Mouse (Mus musculus): Measurements from ENCODE around the gene Tsen54.
"Not testable (repeated sequence)": the region's sequence is repeated elsewhere in the genome, so short reads cannot be mapped to it uniquely, and the experiment has no call there.

Gene Tsen54

GRCm38 (mm10) chr11:115829036-115829435, 14.5 kb downstream of the Tsen54 start:
- DNase-seq (ENCODE audit: low read depth, low spot score): no peak

- no peak for DNase-seq (ENCODE audit: low read depth, low spot score)
Measured at GRCm38 (mm10) chr11:115830550-115831325, 16.2 kb downstream of the Tsen54 start.

- no peak for DNase-seq (ENCODE audit: low read depth, low spot score)
Measured at GRCm38 (mm10) chr11:115831518-115831917, 17.0 kb downstream of the Tsen54 start.

GRCm38 (mm10) chr11:115832064-115832463, 17.5 kb downstream of the Tsen54 start:
- DNase-seq (ENCODE audit: low read depth, low spot score): no peak

GRCm38 (mm10) chr11:115832523-115832922, 18.0 kb downstream of the Tsen54 start:
- no peak for DNase-seq (ENCODE audit: low read depth, low spot score)

- no peak for DNase-seq (ENCODE audit: low read depth, low spot score)
Measured at GRCm38 (mm10) chr11:115833021-115833513, 18.5 kb downstream of the Tsen54 start.

DNA sequence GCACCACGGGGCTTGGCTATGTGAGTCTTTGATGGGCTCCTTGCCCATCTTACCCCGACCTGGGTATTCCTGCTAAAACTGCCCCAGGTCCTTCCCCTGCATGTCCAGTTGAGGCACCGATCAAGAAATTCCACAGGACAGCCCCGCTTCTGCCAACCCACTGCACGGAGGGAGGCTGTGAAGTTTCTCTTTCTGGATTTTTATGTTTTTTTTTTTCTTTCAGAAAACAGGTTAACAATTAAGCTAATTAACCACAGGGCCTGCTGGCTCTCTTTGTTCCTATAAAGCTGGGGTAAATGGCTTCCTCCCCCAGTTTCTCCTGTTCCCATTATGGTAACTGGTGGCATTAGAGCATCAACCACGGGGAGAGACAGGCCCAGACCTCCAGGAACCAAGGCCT, 19.5 kb downstream of the Tsen54 start:
- DNase-seq (ENCODE audit: low read depth, low spot score): no peak

GRCm38 (mm10) chr11:115836656-115837395, 22.3 kb downstream of the Tsen54 start:
- no peak for DNase-seq (ENCODE audit: low read depth, low spot score)

DNA sequence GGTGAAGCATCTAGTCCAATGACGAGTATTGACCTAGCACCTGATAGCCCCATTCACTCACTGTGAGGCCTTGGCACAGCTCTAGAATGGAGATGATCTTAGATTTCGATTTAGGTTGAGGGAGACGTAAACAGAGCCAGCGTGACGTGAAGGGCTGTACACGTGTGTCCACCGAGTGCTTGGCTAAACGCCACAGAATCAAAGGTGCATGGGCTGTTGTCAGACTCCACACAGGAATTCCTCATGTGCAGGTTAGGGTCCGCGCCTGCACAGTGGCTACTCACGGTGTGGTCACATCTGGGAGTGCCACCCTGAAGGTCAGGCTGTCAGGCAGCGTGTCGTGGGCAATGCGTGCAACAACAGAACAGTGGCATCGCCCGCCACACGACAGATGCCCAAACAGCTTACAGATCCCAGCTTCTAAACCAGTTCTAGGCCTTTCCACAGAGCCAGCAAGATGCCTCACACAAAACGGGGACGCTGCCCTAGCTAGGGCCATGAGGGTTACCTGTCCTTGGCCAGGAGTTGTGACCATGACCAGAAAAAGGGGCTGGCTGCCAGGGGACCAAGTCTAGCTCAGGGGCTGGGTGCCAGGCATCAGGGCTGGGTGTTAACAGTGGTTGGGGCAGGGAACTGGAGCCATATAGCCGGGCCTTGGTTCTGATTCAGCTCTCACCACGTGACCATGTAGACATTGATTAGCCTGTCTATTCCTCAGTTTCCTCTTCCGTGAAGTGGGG, 23.3 kb downstream of the Tsen54 start:
- no peak for DNase-seq (ENCODE audit: low read depth, low spot score)

- peak; percentile 68 for DNase-seq (ENCODE audit: low read depth, low spot score)
Measured at GRCm38 (mm10) chr11:115838895-115839311, 24.4 kb downstream of the Tsen54 start.

DNA sequence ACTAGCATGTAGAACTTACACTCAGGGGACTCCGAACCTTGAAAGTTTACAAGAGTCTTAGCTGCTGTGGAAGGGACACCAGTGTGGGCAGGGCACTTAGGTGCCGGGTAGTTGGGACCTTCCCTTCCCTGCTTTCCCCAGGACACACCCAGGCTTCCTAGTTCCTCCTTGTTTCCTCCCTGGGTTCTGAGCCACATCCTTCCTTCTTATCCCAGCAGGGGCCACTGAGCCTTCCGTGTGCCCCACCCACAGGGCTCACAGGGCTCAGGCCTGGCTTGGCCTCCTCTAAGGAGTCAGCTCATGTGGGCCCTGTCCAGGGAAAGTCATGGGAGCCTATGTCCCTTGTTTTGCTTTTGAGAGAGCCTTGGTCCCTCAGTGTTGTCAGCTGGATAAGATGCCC, 25.2 kb downstream of the Tsen54 start:
- no peak for DNase-seq (ENCODE audit: low read depth, low spot score)

- no peak for DNase-seq (ENCODE audit: low read depth, low spot score)
Measured at GRCm38 (mm10) chr11:115841044-115841443, 26.5 kb downstream of the Tsen54 start.

DNA sequence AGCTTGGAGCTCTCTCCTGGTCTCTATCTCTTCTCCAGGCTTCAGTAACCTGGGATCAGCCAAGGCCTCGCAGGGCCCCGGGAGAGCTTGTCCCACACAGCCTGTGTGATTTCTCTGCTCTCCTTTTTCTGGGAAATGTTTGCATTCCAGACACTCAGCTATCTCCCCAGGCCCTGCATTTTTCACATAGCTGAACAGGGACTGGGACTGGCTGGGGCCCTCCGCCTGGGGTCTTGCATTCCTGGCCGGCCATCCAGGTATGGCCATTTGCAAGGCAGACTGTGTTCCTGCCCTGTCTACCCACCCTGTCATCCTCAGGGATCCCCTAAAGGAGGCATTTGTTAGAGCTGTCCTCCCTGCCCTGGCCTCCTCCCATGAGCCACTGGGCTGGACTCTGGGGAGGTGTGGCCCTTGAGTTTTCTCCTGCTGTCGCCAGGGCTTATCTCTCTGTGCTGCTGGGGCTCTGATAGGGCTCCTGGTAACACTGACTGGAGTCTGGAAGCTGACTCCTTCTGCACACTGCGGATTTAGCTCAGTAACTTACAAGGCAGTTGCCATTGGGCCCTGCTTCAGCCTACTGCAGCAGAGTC, 27.5 kb downstream of the Tsen54 start:
- DNase-seq (ENCODE audit: low read depth, low spot score): peak; percentile 29

- DNase-seq (ENCODE audit: low read depth, low spot score): no peak
Measured at GRCm38 (mm10) chr11:115843141-115843890, 28.8 kb downstream of the Tsen54 start.

DNA sequence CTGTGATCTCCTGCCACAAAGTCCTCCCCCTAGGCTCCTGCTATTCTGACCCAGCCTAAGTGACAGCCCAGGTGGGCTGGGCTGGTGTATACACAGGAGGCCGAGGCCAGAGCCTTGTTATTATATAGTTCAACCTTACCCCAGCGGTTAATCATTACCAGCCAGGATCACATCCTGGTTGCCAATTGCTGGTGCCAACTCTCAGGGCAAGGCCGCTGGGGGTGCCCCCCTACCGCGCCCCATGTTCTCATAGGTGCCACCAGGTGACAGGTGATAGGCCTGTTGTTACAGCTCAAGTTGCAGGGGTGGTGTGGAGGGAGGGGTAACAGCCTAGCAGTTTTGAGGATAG, 29.3 kb downstream of the Tsen54 start:
- DNase-seq (ENCODE audit: low read depth, low spot score): no peak

DNA sequence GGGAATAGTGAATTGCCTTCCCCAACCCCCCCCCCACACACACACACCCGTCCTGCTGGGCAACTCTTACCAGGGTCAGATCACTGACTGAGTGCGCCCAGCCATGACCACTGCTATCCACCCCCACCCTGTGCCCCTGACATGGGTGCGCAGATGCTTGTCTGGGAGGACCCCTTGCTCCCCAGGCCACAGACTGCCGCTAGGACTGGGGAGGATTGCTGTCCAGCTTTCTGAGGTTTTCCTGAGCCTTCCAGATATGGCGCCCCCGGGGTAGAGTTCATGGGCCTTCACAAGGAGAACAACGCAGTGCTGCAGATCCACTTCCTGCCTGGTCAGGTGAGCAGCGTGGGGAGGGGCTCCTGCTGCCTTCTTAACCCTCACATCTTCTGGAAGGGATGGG, 29.7 kb downstream of the Tsen54 start:
- DNase-seq (ENCODE audit: low read depth, low spot score): no peak

GRCm38 (mm10) chr11:115845819-115846218, 31.3 kb downstream of the Tsen54 start:
- DNase-seq (ENCODE audit: low read depth, low spot score): no peak

- no peak for DNase-seq (ENCODE audit: low read depth, low spot score)
Measured at GRCm38 (mm10) chr11:115854674-115855073, 40.1 kb downstream of the Tsen54 start.

GRCm38 (mm10) chr11:115857146-115857545, 42.6 kb downstream of the Tsen54 start:
- not testable (repeated sequence) for DNase-seq (ENCODE audit: low read depth, low spot score)

- no peak for DNase-seq (ENCODE audit: low read depth, low spot score)
Measured at GRCm38 (mm10) chr11:115857936-115858335, 43.4 kb downstream of the Tsen54 start.

GRCm38 (mm10) chr11:115858354-115858753, 43.8 kb downstream of the Tsen54 start, which contains the start of gene Myo15b:
Gene Myo15b (plus strand): TSS chr11:115858406.
- no peak for DNase-seq (ENCODE audit: low read depth, low spot score)

All from 3T3-L1 (cell line).